Mouse (Mus musculus) forebrain, postnatal 0 days (tissue): Measurements from ENCODE around the gene Pcgf3. TPM values are rescaled to one million over a fixed set of nuclear protein-coding genes. Genes with fewer than 3 reads are reported as not detected.
A peak's percentile ranks its signal among the peaks of the same experiment; 100 is the strongest.

Source experiments
- ATAC-seq: fragments of 200-750 bp; cut with Nextera tagmentation; 2 replicates; pipeline ENCODE4 v1.8.0; 2017; ENCODE audit warnings: mild to moderate bottlenecking, moderate library complexity
- DNase-seq: peaks from one replicate; pipeline ENCODE4 v3.0.0-alpha.2; 2015
- H3K27ac ChIP-seq: fragments of 300-500 bp; sonication (generic); 2 replicates; pipeline ENCODE4 v1.5.1; 2014; ENCODE audit warnings: low read depth, mild to moderate bottlenecking, antibody characterized with exemption, low read length, moderate library complexity, mixed read lengths
- H3K27me3 ChIP-seq: fragments of 300-500 bp; sonication (generic); 2 replicates; pipeline ENCODE4 v1.6.1; 2014; ENCODE audit warnings: mild to moderate bottlenecking, low read length, mixed read lengths; ENCODE audit not compliant: insufficient read depth
- H3K36me3 ChIP-seq: fragments of 300-500 bp; sonication (generic); 2 replicates; pipeline ENCODE4 v1.6.1; 2014; ENCODE audit warnings: mild to moderate bottlenecking, moderate library complexity; ENCODE audit not compliant: insufficient read depth
- H3K4me1 ChIP-seq: fragments of 300-500 bp; sonication (generic); 2 replicates; pipeline ENCODE4 v1.6.1; 2014; ENCODE audit warnings: antibody characterized with exemption; ENCODE audit not compliant: insufficient read depth
- H3K4me2 ChIP-seq: fragments of 300-500 bp; sonication (generic); 2 replicates; pipeline ENCODE4 v1.6.1; 2014; ENCODE audit warnings: low read depth, mild to moderate bottlenecking, moderate library complexity
- H3K4me3 ChIP-seq: fragments of 300-500 bp; sonication (generic); 2 replicates; pipeline ENCODE4 v1.5.1; 2014; ENCODE audit warnings: low read depth, low read length, mixed read lengths
- H3K9ac ChIP-seq: fragments of 300-500 bp; sonication (generic); 2 replicates; pipeline ENCODE4 v1.6.1; 2014; ENCODE audit warnings: mild to moderate bottlenecking
- H3K9me3 ChIP-seq: fragments of 300-500 bp; sonication (generic); 2 replicates; pipeline ENCODE4 v1.6.1; 2016; ENCODE audit warnings: low read length
- CTCF ChIP-seq: sonication (generic); IDR thresholded peaks from 2 replicates; pipeline ENCODE4 v1.5.1; 2016; ENCODE audit warnings: antibody characterized with exemption, control low read depth, low read depth
- WGBS: fragments of 180-500 bp; shearing (Covaris S2); extraction: QIAGEN DNeasy Blood & Tissue Kit; methylation state at CpG from one replicate; pipeline ENCODE4 v1.1.7; 2014; 5-methylcytosine and 5-hydroxymethylcytosine counted together
- polyA plus RNA-seq: library from polyadenylated mRNA; unstranded; fragments of >200 nt; fragmentation: Nextera tagmentation; extraction: Ambion mirVana; gene quantifications from 2 replicates; pipeline ENCODE4 v1.2.1, GENCODE M21; 2015
- total RNA-seq: library from RNA; depleted of rRNA; stranded (reverse); fragments of >200 nt; gene quantifications from 2 replicates; pipeline ENCODE4 v1.2.3, GENCODE M21; 2014; rRNA removed

The Pcgf3 gene
- total RNA-seq: 38.3 and 42.7 TPM in 2 replicates
- polyA plus RNA-seq: 12.1 and 18.2 TPM in 2 replicates

DNA sequence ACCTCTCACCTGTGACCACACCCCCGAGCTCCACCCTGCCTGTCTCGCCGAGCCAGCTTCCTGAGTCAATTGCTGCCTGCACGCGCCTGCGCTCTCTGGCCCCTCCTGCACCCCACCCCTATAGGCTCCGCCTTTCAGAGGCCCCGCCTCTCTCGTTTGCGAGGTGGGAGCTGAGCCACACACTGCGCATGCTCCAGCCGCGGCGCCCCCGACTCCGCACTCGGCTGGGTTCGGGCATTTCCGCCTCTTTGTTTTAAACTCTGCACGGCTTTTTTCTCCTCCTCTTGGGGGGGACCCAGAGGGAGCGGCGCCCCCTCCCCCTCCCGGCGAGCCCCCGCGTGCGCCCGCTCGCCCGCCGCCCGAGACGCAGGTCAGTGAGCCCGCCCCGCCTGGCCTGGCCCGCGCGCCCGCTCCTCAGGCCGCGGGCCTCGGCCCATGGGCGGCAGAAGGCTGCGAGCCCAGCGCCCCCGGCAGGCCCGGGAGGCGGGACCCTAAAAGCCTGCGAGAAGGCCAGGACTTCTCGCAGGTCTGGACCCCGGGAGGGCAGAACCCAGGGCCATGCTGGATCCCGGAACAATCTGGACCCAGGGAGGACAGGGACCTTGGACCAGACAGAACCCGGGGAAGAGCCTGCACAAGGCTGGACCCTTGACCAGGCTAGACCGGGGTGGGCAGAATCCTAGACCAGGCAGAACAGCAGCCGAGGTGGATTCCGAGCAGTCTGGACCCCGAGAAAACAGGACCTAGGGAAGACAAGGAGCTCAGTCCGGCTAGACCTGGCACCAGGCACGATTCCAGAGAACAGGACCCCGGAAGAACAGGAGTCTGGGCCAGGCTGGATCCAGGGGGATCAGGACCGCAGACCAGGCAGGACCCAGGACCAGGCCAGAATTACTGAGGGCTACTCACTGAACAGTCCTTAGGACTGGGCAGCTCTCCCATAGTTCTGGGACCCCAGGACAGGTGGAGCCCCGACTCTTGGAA is at the start of gene Pcgf3:
Gene Pcgf3 (plus strand): TSS at position 151 of the 984 bp plus-strand sequence.
- H3K36me3 ChIP-seq: no peaks in the 10 kb centered on the region
- peak; percentile 98 for DNase-seq
- under 1% methylated on average over 52 of the region's 62 CpGs for WGBS
- H3K4me1 ChIP-seq: peaks cover 36% of the 10 kb centered on the region
- peak within 1 kb of the TSS; percentile 68 for H3K4me3 ChIP-seq
- no peaks in the 10 kb centered on the region for H3K9me3 ChIP-seq
- peak within 1 kb of the TSS; percentile 96 for H3K9ac ChIP-seq
- no peak for TF ChIP-seq CTCF
- peak; percentile 97 for ATAC-seq
- H3K4me2 ChIP-seq: peak within 1 kb of the TSS; percentile 98
- H3K27me3 ChIP-seq: no peaks in the 10 kb centered on the region
- peak within 1 kb of the TSS; percentile 88 for H3K27ac ChIP-seq

DNA sequence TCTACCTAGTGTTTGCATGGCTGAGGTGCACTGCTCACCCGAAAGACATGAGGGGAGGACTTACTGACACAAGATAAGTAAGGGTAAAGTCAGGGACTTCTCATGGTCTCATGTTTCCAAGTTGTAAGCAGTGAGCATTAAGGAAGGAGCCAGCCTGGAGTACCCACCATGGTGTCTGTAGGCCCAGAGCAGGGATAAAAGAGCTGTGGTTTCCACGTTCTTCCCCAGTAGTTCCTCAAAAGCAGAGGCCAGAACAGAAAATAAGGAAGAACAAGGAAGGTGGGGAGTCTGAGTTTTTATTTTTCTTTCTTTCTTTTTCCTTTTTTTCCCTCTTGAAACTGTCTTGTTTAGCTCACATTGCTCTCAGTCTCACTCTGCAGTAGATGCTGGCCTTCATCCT is 46.3 kb upstream of the Pcgf3 start:
- H3K9me3 ChIP-seq: no peaks in the 10 kb centered on the region
- TF ChIP-seq CTCF: no peak
- H3K4me3 ChIP-seq: no peak overlapping the region
- WGBS: 79% methylated on average over 2 of the region's 2 CpGs
- DNase-seq: no peak
- H3K27me3 ChIP-seq: no peaks in the 10 kb centered on the region
- no peak overlapping the region for H3K9ac ChIP-seq
- H3K27ac ChIP-seq: no peak overlapping the region
- no peak for ATAC-seq
- H3K4me1 ChIP-seq: no peaks in the 10 kb centered on the region
- H3K36me3 ChIP-seq: no peaks in the 10 kb centered on the region
- H3K4me2 ChIP-seq: no peak overlapping the region

DNA sequence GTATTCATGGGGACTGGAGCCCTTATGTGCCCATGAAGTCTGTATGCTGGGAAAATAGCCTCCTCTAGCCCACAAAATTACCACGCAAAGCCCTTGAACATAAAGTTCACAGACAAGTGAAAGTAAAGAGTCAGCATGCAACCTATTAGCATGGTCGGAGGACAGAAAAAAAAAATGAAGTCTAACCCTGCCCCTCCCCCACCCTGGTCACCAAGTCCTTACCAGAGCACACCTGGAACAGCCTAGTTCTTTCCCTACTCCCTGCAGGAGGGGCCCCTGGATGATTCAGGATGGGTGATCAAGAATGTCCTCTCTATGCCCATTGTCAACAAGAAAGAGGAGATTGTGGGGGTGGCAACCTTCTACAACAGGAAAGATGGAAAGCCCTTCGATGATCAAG is 38.3 kb upstream of the Pcgf3 start:
- Histone ChIP-seq H3K4me1 (no peaks in the 10 kb centered on the region), H3K36me3 (no peaks in the 10 kb centered on the region), H3K4me3 (no peak overlapping the region), H3K9me3 (no peaks in the 10 kb centered on the region), H3K4me2 (no peak overlapping the region), H3K9ac (no peak overlapping the region), H3K27ac (no peak overlapping the region), H3K27me3 (no peaks in the 10 kb centered on the region)
- no peak for TF ChIP-seq CTCF
- ATAC-seq (no peak), DNase-seq (no peak)
- 84% methylated on average over 3 of the region's 3 CpGs for WGBS

DNA sequence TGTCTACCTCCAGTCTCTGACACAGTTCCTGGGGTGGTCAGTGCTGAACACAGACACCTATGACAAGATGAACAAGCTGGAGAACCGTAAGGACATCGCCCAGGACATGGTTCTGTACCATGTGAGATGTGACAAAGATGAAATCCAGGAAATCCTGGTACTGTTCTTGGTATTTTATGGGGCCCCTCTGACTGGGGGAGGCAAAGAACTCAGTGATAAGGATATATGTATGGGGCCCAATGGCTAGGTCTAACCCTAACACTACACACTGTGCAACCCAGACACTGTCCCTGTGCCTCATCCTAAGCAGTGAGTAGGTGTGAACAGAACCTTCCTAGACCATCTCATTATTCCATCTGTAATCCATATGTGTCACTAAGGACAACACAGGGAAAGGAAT is 37.6 kb upstream of the Pcgf3 start:
- Histone ChIP-seq H3K9me3 (no peaks in the 10 kb centered on the region), H3K4me3 (no peak overlapping the region), H3K9ac (no peak overlapping the region), H3K4me1 (no peaks in the 10 kb centered on the region), H3K36me3 (no peaks in the 10 kb centered on the region), H3K27me3 (no peaks in the 10 kb centered on the region), H3K4me2 (no peak overlapping the region), H3K27ac (no peak overlapping the region)
- WGBS: 80% methylated on average over 2 of the region's 2 CpGs
- TF ChIP-seq CTCF: no peak
- no peak for ATAC-seq
- DNase-seq: no peak

DNA sequence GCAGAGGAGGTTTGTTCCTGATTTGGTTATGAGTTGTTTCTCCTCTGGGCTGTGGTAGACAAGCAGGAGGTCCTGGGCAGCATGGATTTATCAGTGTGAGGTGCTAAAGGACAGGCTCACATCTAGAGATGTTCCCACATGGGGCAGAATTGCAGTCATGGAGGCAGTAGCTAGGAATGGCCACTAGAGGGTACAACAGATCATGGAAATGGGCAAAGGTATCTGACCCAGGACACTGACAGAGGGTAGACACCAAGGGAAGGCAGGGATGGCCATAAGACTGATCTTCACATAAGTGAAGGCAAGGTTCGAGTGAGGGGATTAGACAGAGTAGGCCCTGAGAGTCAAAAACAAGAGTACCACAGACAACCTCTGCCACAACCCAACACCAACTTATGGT is 33.8 kb upstream of the Pcgf3 start:
- Histone ChIP-seq H3K27me3 (no peaks in the 10 kb centered on the region), H3K27ac (no peak overlapping the region), H3K9ac (no peak overlapping the region), H3K4me1 (no peaks in the 10 kb centered on the region), H3K9me3 (no peaks in the 10 kb centered on the region), H3K36me3 (peaks cover 21% of the 10 kb centered on the region), H3K4me3 (no peak overlapping the region), H3K4me2 (no peak overlapping the region)
- TF ChIP-seq CTCF: peak; percentile 86
- ATAC-seq: no peak; the same call in 1 of the 2 replicates
- 58% methylated on average over 1 of the region's 1 CpGs for WGBS
- DNase-seq: peak; percentile 25

DNA sequence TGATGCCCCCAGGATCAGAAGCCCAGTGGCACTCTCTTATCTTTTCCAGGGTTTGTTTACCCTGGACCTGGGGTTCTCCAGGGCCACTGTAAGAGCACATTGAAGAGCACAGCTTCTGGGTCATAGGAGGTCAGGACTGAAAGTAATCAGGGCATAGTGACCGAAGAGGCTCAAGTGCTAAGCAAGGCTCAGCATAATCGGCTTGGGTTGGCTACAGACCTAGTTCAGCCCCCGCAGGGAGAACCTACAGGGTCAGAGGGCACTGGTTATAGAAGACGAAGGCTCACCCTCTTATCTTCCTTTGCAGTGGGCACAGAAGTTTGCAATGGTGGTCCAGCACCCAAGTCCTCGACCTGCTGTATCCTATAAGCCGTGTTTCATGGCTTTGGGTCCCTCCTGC is 29.8 kb upstream of the Pcgf3 start:
- Histone ChIP-seq H3K36me3 (peaks cover 29% of the 10 kb centered on the region), H3K27me3 (no peaks in the 10 kb centered on the region), H3K4me2 (no peak overlapping the region), H3K27ac (no peak overlapping the region), H3K9me3 (no peaks in the 10 kb centered on the region), H3K4me3 (no peak overlapping the region), H3K9ac (no peak overlapping the region), H3K4me1 (peaks cover 5% of the 10 kb centered on the region; the same call in 1 of the 2 replicates)
- 94% methylated on average over 6 of the region's 6 CpGs for WGBS
- ATAC-seq: no peak
- TF ChIP-seq CTCF: no peak
- DNase-seq: no peak
